Mouse (Mus musculus) forebrain, postnatal 0 days (tissue): ENCODE results near the gene Vps4b. TPM values are rescaled to one million over a fixed set of nuclear protein-coding genes. Genes with fewer than 3 reads are reported as not detected.

Experiments used
- ATAC-seq: fragments of 200-750 bp; cut with Nextera tagmentation; 2 replicates; pipeline ENCODE4 v1.8.0; 2017; ENCODE audit warnings: mild to moderate bottlenecking, moderate library complexity
- DNase-seq: peaks from one replicate; pipeline ENCODE4 v3.0.0-alpha.2; 2015
- H3K27ac ChIP-seq: fragments of 300-500 bp; sonication (generic); 2 replicates; pipeline ENCODE4 v1.5.1; 2014; ENCODE audit warnings: low read depth, mild to moderate bottlenecking, antibody characterized with exemption, low read length, moderate library complexity, mixed read lengths
- H3K27me3 ChIP-seq: fragments of 300-500 bp; sonication (generic); 2 replicates; pipeline ENCODE4 v1.6.1; 2014; ENCODE audit warnings: mild to moderate bottlenecking, low read length, mixed read lengths; ENCODE audit not compliant: insufficient read depth
- H3K36me3 ChIP-seq: fragments of 300-500 bp; sonication (generic); 2 replicates; pipeline ENCODE4 v1.6.1; 2014; ENCODE audit warnings: mild to moderate bottlenecking, moderate library complexity; ENCODE audit not compliant: insufficient read depth
- H3K4me1 ChIP-seq: fragments of 300-500 bp; sonication (generic); 2 replicates; pipeline ENCODE4 v1.6.1; 2014; ENCODE audit warnings: antibody characterized with exemption; ENCODE audit not compliant: insufficient read depth
- H3K4me2 ChIP-seq: fragments of 300-500 bp; sonication (generic); 2 replicates; pipeline ENCODE4 v1.6.1; 2014; ENCODE audit warnings: low read depth, mild to moderate bottlenecking, moderate library complexity
- H3K4me3 ChIP-seq: fragments of 300-500 bp; sonication (generic); 2 replicates; pipeline ENCODE4 v1.5.1; 2014; ENCODE audit warnings: low read depth, low read length, mixed read lengths
- H3K9ac ChIP-seq: fragments of 300-500 bp; sonication (generic); 2 replicates; pipeline ENCODE4 v1.6.1; 2014; ENCODE audit warnings: mild to moderate bottlenecking
- H3K9me3 ChIP-seq: fragments of 300-500 bp; sonication (generic); 2 replicates; pipeline ENCODE4 v1.6.1; 2016; ENCODE audit warnings: low read length
- CTCF ChIP-seq: sonication (generic); IDR thresholded peaks from 2 replicates; pipeline ENCODE4 v1.5.1; 2016; ENCODE audit warnings: antibody characterized with exemption, control low read depth, low read depth
- WGBS: fragments of 180-500 bp; shearing (Covaris S2); extraction: QIAGEN DNeasy Blood & Tissue Kit; methylation state at CpG from one replicate; pipeline ENCODE4 v1.1.7; 2014; 5-methylcytosine and 5-hydroxymethylcytosine counted together
- polyA plus RNA-seq: library from polyadenylated mRNA; unstranded; fragments of >200 nt; fragmentation: Nextera tagmentation; extraction: Ambion mirVana; gene quantifications from 2 replicates; pipeline ENCODE4 v1.2.1, GENCODE M21; 2015
- total RNA-seq: library from RNA; depleted of rRNA; stranded (reverse); fragments of >200 nt; gene quantifications from 2 replicates; pipeline ENCODE4 v1.2.3, GENCODE M21; 2014; rRNA removed

Gene Vps4b
- total RNA-seq (30.8 and 31.5 TPM in 2 replicates), polyA plus RNA-seq (20.2 and 27.7 TPM in 2 replicates)

DNA sequence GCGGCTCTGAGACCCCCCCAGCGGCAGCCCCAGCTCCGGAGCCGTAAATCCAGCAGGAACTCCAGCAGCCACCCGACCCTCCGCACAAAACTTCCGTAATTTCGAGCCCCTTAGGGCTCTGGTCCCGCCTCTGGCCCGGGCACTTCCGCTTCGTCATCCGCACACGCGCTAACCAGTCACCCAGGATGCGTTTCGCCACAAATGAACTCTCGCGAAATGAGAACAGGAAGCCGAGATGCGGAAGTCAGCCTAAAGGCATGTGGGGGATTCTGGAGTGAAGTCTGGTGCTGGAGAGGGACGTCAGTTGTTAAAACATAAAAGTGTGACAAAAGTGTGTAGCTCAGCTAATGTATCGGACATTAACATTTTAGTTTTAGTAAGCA is at the start of gene Vps4b:
Gene Vps4b, minus strand, starts transcription at position 187 of the 383 bp plus-strand sequence.
- H3K4me1 ChIP-seq, result peaks cover 9% of the 10 kb centered on the region
- peak within 1 kb of the TSS; percentile 89 for H3K27ac ChIP-seq
- TF ChIP-seq CTCF, result no peak
- H3K4me3 ChIP-seq, result peak within 1 kb of the TSS; percentile 92
- H3K36me3 ChIP-seq, result no peaks in the 10 kb centered on the region; the same call in 1 of the 2 replicates
- H3K27me3 ChIP-seq, result no peaks in the 10 kb centered on the region
- no peaks in the 10 kb centered on the region for H3K9me3 ChIP-seq
- DNase-seq, result peak; percentile 97
- peak; percentile 100 for ATAC-seq
- WGBS, result 2% methylated on average over 23 of the region's 23 CpGs
- H3K4me2 ChIP-seq, result peak within 1 kb of the TSS; percentile 68
- H3K9ac ChIP-seq, result peak within 1 kb of the TSS; percentile 96

DNA sequence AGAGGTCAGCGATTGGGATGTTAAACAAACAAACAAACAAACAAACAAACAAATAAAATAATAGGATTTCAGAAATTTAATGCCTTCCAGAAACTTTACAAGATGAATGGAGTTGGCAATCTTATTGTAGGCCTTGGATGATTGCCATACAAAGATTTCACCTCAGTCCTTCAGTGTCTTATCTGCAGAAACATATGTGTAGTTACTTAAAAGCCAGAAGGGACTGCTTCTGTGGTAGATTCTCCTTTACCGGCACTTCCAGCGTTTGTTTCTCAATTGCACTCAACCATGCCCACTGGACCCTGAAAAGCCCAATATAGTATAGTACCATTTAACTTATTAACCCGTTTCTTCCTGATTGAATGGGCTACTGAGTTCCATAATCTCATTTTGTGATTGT is 32.3 kb upstream of the Vps4b start:
- Histone ChIP-seq H3K9me3 (no peaks in the 10 kb centered on the region), H3K4me3 (no peak overlapping the region), H3K27me3 (no peaks in the 10 kb centered on the region), H3K4me2 (no peak overlapping the region), H3K36me3 (no peaks in the 10 kb centered on the region), H3K4me1 (no peaks in the 10 kb centered on the region), H3K9ac (no peak overlapping the region), H3K27ac (no peak overlapping the region)
- no peak for TF ChIP-seq CTCF
- DNase-seq, result no peak
- ATAC-seq, result no peak
- 79% methylated on average over 4 of the region's 4 CpGs for WGBS

DNA sequence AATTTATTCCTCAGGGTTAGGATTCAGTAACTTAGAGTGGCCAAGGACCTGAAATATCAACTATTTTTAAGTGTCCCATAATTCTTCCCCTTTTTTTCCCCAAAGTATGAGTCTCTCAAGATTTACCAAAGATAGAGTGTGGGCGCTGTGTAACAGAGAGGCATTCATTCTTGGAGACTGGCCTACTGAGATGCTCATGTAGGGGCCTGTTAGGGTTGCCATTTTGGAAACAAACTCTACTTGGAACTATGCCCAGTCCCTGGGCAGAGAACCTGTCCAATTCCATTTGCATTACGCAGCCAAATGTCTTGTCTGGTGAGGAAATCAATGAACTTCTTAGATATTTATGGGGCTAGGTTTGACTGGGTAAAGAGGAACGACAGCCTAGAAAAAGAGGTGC is 25.8 kb upstream of the Vps4b start:
- no peak for TF ChIP-seq CTCF
- DNase-seq, result peak; percentile 16
- H3K9me3 ChIP-seq, result no peaks in the 10 kb centered on the region
- peaks cover 3% of the 10 kb centered on the region; the same call in 1 of the 2 replicates for H3K4me1 ChIP-seq
- H3K4me2 ChIP-seq, result no peak overlapping the region
- ATAC-seq, result no peak
- no peak overlapping the region for H3K4me3 ChIP-seq
- no peak overlapping the region for H3K9ac ChIP-seq
- 49% methylated on average over 3 of the region's 3 CpGs for WGBS
- H3K27me3 ChIP-seq, result no peaks in the 10 kb centered on the region; the same call in 1 of the 2 replicates
- no peak overlapping the region for H3K27ac ChIP-seq
- H3K36me3 ChIP-seq, result no peaks in the 10 kb centered on the region

DNA sequence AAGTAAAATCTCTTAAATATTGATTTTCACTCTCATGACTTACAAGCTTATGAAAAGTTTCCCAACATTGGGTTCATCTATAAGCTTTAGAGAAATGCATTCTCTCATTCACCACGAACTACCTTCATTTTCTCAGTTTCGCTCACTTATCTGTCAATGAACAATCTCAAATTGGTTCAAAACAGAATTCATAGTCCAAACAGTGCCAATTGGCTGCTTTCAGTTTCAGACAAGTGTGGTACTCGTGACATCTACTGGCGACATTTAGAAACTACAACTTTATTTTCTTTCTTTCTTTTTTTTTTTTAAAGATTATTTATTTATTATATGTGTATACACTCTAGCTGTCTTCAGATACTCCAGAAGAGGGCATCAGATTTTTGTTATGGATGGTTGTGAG is 21.8 kb upstream of the Vps4b start:
- DNase-seq, result peak; percentile 61
- TF ChIP-seq CTCF, result peak; percentile 63
- WGBS, result 17% methylated on average over 4 of the region's 4 CpGs

DNA sequence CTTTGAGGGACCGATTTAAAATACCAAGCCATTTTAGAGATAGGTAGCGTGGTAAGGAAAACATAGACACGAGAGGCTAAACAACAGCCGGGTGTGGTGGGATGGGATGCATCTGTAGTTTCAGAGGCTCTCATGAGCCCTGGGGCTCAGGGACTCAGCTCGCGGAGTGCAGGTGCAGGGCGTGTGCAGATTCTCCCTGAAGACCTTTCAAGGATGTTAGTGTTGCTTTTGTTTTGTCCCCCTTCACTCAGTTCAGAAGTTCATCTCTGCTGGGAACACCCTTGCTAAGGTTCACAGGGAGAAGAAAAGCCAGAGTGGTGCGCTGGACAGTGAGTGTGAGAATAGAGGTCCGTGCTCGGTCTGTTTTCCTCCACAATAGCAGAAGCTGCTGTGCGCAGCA is 20.2 kb upstream of the Vps4b start:
- Histone ChIP-seq H3K4me3 (no peak overlapping the region), H3K36me3 (no peaks in the 10 kb centered on the region), H3K4me2 (no peak overlapping the region), H3K9me3 (no peaks in the 10 kb centered on the region), H3K4me1 (no peaks in the 10 kb centered on the region), H3K27ac (no peak overlapping the region), H3K27me3 (peaks cover 3% of the 10 kb centered on the region; the same call in 1 of the 2 replicates), H3K9ac (no peak overlapping the region)
- WGBS, result 87% methylated on average over 11 of the region's 11 CpGs
- no peak for TF ChIP-seq CTCF
- DNase-seq, result no peak
- ATAC-seq, result no peak

More for the DNA sequence above, 21.8 kb upstream of the Vps4b start:
- ATAC-seq, result peak; percentile 16; the same call in 1 of the 2 replicates
- H3K4me2 ChIP-seq, result no peak overlapping the region
- no peak overlapping the region for H3K4me3 ChIP-seq
- no peak overlapping the region for H3K9ac ChIP-seq
- no peaks in the 10 kb centered on the region for H3K36me3 ChIP-seq
- H3K27ac ChIP-seq, result no peak overlapping the region
- H3K4me1 ChIP-seq, result peaks cover 3% of the 10 kb centered on the region; the same call in 1 of the 2 replicates
- no peaks in the 10 kb centered on the region for H3K9me3 ChIP-seq
- peaks cover 3% of the 10 kb centered on the region; the same call in 1 of the 2 replicates for H3K27me3 ChIP-seq

DNA sequence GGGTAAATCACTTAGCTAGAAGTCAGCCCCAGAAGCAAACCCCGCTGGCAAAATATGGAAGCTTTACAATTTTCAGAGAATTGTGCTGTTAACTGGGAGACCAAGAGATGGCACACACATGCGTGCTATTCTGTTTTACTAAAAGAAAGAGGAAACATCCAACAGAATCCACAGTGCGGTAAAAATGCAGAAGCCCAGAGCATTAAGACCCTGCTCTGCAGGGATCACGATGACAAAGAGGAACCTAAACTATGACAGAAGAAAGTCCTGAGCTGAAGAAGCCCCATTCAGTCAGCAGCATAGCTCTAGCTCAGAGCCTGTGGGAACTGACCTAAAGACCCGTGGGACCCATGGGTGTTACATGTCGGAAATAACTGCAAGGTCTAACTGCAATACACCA is 18.7 kb upstream of the Vps4b start:
- Histone ChIP-seq H3K9ac (no peak overlapping the region), H3K4me2 (no peak overlapping the region), H3K27ac (no peak overlapping the region), H3K36me3 (no peaks in the 10 kb centered on the region), H3K4me3 (no peak overlapping the region), H3K27me3 (peaks cover 3% of the 10 kb centered on the region; the same call in 1 of the 2 replicates), H3K9me3 (no peaks in the 10 kb centered on the region), H3K4me1 (no peaks in the 10 kb centered on the region)
- DNase-seq, result no peak
- 88% methylated on average over 6 of the region's 6 CpGs for WGBS
- TF ChIP-seq CTCF, result no peak
- no peak for ATAC-seq

DNA sequence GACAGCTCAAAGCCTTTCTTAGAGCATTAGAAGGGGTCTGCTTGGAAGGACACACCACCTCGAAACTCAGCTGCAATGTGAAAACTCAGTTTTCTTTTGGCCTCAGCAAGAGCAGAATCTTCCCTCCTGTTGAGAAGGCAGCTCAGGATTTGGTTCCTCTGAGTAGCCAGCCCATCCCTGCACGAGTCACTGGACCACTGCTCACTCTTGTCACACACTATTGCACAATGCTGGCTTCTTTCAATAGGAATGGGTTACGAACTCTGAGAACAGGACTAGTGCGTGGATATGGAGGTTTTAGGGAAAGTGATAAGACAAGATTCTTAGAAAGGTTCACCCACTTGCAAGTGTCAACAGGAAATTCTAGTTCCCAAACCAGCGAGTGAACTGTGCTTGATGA is 18.3 kb upstream of the Vps4b start:
- no peak for ATAC-seq
- no peak for DNase-seq
- no peak overlapping the region for H3K4me2 ChIP-seq
- 77% methylated on average over 5 of the region's 5 CpGs for WGBS
- peaks cover 3% of the 10 kb centered on the region; the same call in 1 of the 2 replicates for H3K27me3 ChIP-seq
- H3K9me3 ChIP-seq, result no peaks in the 10 kb centered on the region
- no peak overlapping the region for H3K27ac ChIP-seq
- no peaks in the 10 kb centered on the region for H3K4me1 ChIP-seq
- no peak for TF ChIP-seq CTCF
- H3K9ac ChIP-seq, result no peak overlapping the region
- no peak overlapping the region for H3K4me3 ChIP-seq
- no peaks in the 10 kb centered on the region for H3K36me3 ChIP-seq

DNA sequence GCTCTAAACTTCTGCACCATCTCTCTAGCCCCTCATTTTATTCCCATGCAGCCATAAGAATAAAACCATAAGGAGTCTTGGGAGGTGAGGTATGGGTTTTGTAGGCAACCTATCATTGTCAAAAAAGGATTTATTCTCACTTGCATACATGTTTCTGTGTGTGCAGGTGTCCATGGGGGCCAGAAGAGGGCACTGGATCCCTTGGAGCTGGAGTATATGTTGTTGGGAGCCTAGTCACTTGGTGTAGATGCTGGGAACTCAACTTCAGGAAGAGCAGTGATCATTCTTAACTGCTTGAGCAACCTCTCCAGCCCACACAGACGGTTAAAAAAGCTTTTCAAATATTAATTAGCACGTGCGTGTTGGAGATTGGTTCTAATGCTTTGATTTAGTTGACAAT is 3.4 kb upstream of the Vps4b start:
- ATAC-seq (no peak), DNase-seq (no peak)
- H3K9ac ChIP-seq, result no peak overlapping the region
- no peaks in the 10 kb centered on the region for H3K27me3 ChIP-seq
- H3K4me3 ChIP-seq, result no peak overlapping the region
- peaks cover 9% of the 10 kb centered on the region for H3K4me1 ChIP-seq
- no peaks in the 10 kb centered on the region for H3K36me3 ChIP-seq
- H3K9me3 ChIP-seq, result no peaks in the 10 kb centered on the region
- peak; percentile 31; the same call in 1 of the 2 replicates for TF ChIP-seq CTCF
- H3K27ac ChIP-seq, result no peak overlapping the region
- WGBS, result 82% methylated on average over 3 of the region's 3 CpGs
- H3K4me2 ChIP-seq, result no peak overlapping the region
